Mouse (Mus musculus) cerebellum, adult 9-10 months (tissue): ENCODE results near the gene Inpp5b.
A peak's percentile ranks its signal among the peaks of the same experiment; 100 is the strongest.

Source experiments
- DNase-seq: peaks from one replicate; pipeline ENCODE4 v3.0.0; 2022

The Inpp5b gene

GRCm38 (mm10) chr4:124768963-124769591 lies 27.4 kb downstream of the Inpp5b start:
- no peak for DNase-seq

GRCm38 (mm10) chr4:124770624-124771023 lies 29.0 kb downstream of the Inpp5b start:
- peak; percentile 82 for DNase-seq

- DNase-seq: no peak
Measured at GRCm38 (mm10) chr4:124772125-124772524, 30.5 kb downstream of the Inpp5b start.

- DNase-seq: no peak
Measured at GRCm38 (mm10) chr4:124773449-124773848, 31.8 kb downstream of the Inpp5b start.

- no peak for DNase-seq
Measured at GRCm38 (mm10) chr4:124773995-124774394, 32.3 kb downstream of the Inpp5b start.

GRCm38 (mm10) chr4:124774429-124774828 lies 32.8 kb downstream of the Inpp5b start:
- no peak for DNase-seq

GRCm38 (mm10) chr4:124781361-124781760 lies 39.7 kb downstream of the Inpp5b start:
- DNase-seq: peak; percentile 69

- DNase-seq: no peak
Measured at GRCm38 (mm10) chr4:124782395-124782794, 40.7 kb downstream of the Inpp5b start.

- DNase-seq: no peak
Measured at GRCm38 (mm10) chr4:124783937-124784336, 42.3 kb downstream of the Inpp5b start.

- no peak for DNase-seq
Measured at GRCm38 (mm10) chr4:124790013-124790412, 48.4 kb downstream of the Inpp5b start.

GRCm38 (mm10) chr4:124792114-124792513 lies 50.5 kb downstream of the Inpp5b start:
- DNase-seq: peak; percentile 66

- no peak for DNase-seq
Measured at GRCm38 (mm10) chr4:124796141-124796540, 54.5 kb downstream of the Inpp5b start.

GRCm38 (mm10) chr4:124796913-124797312 lies 55.3 kb downstream of the Inpp5b start:
- no peak for DNase-seq

GRCm38 (mm10) chr4:124801552-124802308 lies 60.1 kb downstream of the Inpp5b start, which contains the start of gene Mtf1:
Gene Mtf1 (plus strand): TSS chr4:124802104.
- DNase-seq: peak; percentile 91

- DNase-seq: peak; percentile 95
Measured at GRCm38 (mm10) chr4:124802309-124803260, 60.9 kb downstream of the Inpp5b start.

GRCm38 (mm10) chr4:124803406-124803805 lies 61.8 kb downstream of the Inpp5b start:
- no peak for DNase-seq

- DNase-seq: no peak
Measured at GRCm38 (mm10) chr4:124808511-124808910, 66.9 kb downstream of the Inpp5b start.

- no peak for DNase-seq
Measured at GRCm38 (mm10) chr4:124809136-124809883, 67.7 kb downstream of the Inpp5b start.

- no peak for DNase-seq
Measured at GRCm38 (mm10) chr4:124810056-124810455, 68.4 kb downstream of the Inpp5b start.

GRCm38 (mm10) chr4:124811347-124811975 lies 69.8 kb downstream of the Inpp5b start:
- DNase-seq: no peak

- peak; percentile 68 for DNase-seq
Measured at GRCm38 (mm10) chr4:124815901-124816300, 74.3 kb downstream of the Inpp5b start.

- no peak for DNase-seq
Measured at GRCm38 (mm10) chr4:124817803-124818202, 76.2 kb downstream of the Inpp5b start.
